Mouse (Mus musculus): ENCODE measurements around the gene BC049352.

The BC049352 gene

DNA sequence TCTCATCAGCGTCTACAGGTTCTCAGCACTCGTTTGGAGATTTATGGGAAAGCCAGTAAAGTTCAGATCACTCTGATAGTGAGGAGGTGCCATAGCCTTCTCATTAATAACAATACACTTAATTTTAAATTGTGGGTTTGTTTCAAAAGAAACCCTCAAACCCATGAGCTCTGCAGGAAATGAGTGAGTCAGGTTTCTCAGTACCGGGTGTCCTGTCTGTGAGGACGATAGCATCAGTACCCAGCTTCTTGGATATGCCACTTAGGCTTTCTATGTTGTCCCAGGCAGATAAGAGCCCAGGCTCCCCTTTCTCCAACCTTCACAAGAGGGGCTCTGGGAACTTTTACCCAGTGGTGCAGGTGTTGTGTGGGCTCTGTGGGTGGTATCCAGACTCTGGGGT lies 70.2 kb downstream of the BC049352 start:
- no peak for DNase-seq

DNA sequence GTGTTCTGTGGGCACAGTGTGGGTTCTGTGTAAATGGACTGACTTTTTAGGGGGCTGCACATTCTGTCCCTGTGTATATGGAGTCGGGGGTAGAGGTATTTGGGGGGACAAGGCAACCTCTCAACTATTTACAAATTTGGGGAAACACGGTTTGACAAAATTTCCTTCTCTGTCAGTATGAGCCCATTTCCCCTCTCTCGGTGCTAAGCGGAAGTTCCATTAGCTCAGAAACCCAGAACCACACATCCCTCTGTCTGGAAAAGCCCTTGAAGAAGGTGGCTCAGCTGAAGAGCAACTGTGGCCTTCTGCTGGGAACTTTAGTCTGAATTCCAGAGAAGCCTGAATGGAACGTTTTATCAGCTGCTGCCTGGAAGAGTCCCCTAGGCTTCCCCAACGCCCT lies 70.6 kb downstream of the BC049352 start:
- no peak for DNase-seq

DNA sequence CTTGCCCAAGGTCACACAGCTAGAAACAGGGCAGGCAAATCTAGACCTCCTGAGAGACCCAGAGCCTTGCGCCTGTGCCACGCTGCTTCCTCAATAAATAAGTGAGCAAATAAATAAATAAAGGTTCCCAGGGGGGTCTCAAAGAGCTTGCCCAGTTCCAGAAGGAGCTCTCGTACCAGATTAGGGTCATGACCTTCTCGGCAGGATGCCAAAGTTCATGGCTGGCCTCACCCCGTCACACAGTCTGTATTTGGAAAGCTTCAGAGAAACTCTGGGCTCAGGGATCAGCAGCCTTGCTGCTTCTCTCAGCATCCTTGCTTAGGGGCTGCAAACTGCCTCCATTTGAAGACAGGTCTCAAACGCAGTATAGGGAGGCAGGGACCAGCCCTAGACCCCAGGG lies 72.2 kb downstream of the BC049352 start:
- no peak for DNase-seq

DNA sequence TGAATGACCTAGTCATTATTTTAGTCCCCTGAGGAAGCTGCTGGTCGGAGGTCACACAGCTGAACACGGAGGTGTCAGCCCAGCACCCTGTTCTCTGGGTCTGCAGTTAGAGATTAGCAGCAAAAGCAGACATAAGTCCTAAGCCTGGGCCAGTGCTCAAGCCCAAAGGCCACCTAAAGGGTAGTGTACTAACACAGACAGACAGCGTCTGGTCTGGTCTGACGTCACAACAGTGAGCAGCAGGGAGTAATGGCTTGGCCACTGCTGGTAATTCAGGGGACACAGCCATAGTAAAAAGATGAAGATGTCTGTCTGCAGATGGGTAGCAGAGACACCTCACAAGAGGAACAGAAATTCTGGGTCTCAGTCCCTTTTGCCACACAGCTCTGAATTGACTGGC lies 72.8 kb downstream of the BC049352 start:
- DNase-seq, result no peak

DNA sequence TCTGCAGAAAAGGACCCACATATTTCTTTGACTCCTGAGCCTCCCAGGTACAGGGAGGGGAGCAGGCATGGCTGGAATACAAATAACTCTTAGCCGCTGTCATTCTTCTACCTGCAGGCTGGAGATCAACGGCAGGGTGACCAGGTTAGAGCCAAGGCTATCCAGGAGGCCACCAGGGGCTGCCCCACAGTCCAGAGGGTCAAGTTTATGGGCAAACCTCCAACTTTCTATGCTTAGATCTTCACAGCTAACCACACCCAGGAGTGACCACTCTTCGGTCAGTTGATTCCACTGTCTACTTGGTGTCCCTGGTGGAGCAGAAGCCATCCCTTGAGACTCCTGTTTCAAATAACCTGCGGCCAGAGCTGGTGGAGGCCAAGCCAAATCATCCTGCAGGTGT lies 73.6 kb downstream of the BC049352 start:
- no peak for DNase-seq

- no peak for DNase-seq
These were observed 74.2 kb downstream of the BC049352 start for GRCm38 (mm10) chr9:45255967-45256366.

DNA sequence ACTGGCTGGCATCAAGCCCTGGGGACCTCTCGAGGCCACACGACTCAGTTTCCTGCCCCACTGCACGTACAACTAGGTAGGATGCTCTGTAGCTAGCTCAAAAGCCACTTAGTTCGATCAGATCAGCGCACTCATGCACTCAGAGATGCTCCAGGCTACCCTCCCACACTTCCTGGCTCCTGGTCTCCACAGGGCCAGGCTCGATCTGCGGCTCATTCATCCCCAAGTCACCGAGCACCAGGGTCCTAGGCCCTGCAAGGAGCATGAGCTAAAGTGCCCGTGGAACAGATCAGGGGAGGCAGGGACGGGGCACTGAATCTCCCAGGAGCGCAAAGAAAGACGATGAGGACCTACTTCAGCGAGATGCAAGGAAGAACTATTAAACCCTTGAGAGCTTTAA lies 77.3 kb downstream of the BC049352 start:
- DNase-seq, result no peak

- DNase-seq, result peak; percentile 86
These were observed 79.7 kb downstream of the BC049352 start for GRCm38 (mm10) chr9:45261466-45261865.

DNA sequence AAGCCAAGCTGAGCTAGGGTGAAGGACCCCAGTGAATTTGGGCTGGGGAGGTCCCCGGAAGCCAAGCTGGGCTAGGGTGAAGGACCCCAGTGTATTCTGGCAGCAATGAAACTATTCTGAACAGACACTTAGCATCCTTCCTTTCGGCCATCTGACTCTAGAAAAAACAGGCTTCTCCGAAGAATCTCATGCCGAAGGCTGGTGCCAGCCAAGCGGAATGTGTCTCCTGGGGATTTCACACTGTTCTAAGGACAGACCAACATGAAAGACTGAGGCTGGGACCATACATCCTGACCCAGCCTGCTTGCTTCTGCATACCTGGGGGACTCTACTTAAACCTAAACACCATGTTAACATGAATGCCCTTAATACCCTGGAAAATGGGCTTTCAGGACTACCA lies 80.1 kb downstream of the BC049352 start:
- DNase-seq, result peak; percentile 28

DNA sequence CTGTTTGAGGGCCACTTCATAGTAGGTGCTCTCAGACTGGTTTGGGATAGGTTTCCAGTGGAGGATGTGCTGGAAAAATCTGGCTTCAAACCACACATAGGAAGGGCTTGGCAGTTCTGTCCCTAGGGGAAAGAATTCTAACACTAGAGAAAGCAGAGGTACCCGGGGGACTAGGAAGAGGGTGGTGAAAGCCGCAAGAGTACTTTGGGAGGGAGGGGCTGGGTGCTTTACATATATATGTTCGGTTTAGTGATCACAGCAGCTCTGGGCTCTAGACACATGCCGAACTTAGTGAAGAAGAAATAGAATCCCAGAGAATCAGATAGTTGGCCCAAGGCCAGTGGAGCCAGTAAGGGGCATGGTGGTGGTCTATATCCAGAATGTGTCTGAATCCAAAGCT lies 85.3 kb downstream of the BC049352 start:
- no peak for DNase-seq

DNA sequence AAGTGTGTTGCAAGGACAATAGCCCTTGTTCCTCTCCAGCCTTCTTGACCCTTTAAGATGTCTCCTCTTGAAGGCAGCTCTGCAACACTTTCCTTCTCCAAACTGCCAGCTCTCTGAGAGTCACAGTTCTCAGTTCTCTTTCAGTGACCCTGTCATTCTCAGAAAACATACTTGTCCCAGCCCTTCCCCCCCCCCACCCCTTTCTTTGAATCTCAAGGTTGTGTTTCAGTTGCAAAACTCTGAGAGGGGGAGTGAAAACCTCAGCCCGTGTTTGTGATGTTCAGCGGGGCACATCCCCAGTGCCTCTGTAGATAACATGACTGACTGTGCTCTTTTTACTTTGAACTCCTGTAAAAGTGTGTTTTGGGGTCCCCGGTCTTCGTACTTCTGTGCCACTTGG lies 86.3 kb downstream of the BC049352 start:
- no peak for DNase-seq

DNA sequence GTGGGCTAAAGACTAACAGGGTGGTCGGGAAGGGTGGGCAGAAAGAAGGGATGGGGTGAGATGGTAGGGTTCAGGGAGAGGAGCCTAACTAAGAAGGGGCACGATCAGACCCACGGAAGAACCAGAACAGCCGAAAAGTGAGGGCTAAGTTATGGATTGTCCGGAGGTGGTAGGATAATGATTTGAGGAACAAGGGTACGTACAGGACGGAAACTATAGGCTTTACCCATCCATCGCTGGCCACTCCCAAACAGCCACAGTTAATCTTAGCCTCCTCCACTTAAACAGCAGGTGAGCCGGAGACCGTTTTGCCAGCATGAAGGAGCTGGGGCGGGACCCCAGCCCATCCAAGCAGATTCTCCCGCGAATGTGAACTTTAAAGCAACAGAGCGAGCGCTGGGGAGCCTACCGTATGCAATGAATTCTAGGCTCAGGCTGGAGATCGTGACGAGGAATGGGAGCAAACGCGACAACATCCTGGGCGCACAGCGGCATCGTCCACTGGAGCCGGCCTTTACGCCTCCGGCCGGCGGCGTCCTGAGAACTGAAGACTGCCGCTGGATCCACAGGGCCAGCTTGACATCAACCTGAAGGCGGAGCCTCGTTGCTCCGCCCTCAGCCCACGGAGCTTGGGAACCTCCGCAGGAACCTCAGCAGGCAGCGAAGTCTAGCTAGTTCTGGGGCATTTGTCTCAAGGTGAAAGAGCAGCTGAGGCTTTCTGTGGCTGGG lies 87.0 kb downstream of the BC049352 start, which contains the start of gene Il10ra:
TSS of gene Il10ra (minus strand) at position 553 of the 729 bp plus-strand sequence.
- peak; percentile 54 for DNase-seq

GRCm38 (mm10) chr9:45272213-45272612 lies 90.4 kb downstream of the BC049352 start:
- DNase-seq, result no peak

DNA sequence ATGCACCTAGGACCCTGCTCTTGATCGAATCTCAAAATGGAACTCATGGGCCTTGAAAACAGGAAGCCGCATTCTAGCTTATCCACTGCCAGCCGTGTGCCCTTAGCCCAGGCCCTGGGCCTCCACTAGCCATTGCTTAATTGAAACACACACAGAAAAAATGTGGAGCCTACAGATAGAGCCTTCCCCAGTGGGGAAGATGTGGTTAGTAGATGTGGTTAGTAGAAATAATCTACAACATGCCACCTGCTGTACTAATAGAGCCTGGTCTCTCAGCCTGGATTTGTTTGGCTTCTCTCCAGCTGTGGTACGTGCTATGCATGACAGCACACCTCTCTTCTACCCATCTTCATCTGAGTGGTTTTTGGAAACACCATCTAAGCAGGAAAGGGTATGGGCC lies 92.4 kb downstream of the BC049352 start:
- DNase-seq, result no peak

DNA sequence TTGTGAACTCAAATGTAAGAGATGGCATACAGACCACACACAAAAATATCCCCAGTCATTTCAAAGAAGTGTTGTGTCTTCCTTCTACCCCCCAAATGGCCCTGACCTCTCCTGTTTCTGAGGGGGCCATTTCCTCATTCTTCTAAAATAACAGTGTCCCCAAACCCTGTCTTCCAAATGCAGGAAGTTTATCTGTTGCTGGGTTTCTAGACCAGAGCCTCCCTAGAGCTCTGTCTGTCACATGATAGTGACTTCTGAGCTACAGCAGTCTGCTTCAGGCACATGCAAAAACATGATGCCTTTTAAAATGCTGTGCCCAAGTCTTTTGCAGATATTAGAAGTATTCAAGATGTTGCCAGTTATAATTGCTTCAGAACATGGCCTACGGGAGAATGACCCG lies 92.8 kb downstream of the BC049352 start:
- no peak for DNase-seq

GRCm38 (mm10) chr9:45280059-45280458 lies 98.3 kb downstream of the BC049352 start:
- DNase-seq, result no peak

GRCm38 (mm10) chr9:45280891-45281290 lies 99.1 kb downstream of the BC049352 start:
- DNase-seq, result no peak

DNA sequence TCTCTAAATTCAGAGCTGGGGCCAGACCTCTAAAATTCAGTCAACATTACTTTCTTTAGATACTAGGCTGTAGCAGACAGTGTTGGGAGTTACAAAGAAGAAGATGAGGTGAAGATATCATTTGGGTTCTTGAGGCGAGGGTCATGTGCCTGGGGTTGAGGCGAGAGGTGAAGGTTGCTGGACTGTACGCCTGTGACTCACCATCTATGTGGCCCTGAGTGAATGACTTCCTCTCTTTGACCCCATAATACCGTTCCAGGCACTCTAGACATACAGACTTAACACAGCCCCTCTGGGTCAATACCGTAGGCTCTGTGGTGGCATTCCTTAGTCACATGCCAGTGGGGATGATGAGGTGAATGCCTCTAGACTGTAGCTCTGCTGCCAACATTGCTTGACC lies 100.7 kb downstream of the BC049352 start:
- DNase-seq, result no peak

DNA sequence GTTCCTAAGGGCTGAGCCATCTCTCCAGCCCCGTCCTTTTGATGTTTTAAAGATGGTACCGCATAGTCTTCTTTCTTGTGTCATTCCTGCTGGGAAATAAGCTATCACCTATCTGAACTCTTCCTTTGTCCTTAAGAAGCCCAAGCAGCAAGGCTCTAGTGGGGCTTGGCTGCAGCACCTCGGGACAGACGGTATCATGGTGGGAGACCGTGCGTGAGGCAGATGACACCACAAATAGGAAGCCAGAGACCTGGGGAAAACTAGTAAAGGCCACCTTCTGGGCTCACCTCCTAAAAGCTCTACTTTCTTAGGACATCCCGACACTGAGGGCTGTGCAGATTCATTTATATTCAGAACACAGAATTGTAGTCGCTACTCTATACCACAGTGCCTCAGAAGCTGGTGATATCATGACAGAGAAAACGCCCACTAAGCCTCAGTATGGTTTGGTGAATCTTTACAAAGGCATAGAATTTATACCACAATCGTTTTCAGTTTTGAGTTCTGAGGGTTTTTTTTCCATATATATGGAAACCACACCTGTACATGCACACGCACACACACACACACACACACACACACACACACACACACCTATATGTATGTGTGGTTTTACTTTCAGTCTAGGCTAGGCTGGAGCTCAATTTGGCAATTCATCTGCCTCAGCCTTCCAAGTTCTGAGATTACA lies 109.8 kb downstream of the BC049352 start:
- DNase-seq, result peak; percentile 75

DNA sequence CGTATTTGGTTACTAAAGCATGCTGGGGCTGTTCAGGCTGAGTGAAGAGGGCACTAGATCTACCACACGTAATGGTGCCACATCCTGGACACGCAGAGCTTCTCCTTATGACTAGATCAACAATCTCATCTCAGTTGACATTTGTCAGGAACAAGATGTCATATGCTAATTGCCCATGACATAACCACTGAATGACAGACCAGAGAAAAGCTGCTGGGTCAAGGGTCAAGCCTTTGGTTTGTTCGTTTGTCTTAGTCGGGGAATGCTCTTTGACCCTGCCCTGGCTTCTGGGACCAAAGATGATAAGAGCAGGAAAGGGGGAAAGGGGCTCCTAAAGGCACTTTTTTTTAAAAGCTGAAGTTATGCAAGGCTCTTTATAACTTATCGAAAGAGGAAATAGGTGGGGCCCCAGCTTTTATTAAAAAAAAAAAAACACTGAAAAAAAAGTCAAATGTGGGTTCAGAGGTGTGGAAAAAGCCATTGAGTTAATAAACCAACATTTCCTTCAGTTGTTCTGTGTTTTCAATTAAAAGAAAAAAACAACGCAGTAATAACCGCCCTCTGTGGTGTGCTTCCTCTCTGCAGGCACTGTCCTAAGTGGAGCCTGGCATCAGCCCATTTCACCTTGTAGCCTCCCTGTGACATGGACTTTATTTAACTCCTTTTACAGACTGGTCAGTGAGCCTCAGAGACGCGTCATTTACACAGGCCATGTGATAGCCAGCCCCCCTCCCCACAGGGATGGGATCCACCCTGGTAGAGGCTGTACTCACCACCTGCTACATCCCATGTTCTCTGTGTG lies 112.6 kb downstream of the BC049352 start:
- no peak for DNase-seq

GRCm38 (mm10) chr9:45299231-45300006 lies 117.6 kb downstream of the BC049352 start:
- DNase-seq, result no peak
